Mouse (Mus musculus) left cerebral cortex, adult 18-20 months (tissue): Measurements from ENCODE around the gene Mybpc2. TPM values are rescaled to one million over a fixed set of nuclear protein-coding genes. Genes with fewer than 3 reads are reported as not detected.
A peak's percentile ranks its signal among the peaks of the same experiment; 100 is the strongest.

Source experiments
- DNase-seq, 2 experiments: peaks; one replicate each; pipeline ENCODE4 v3.0.0; 2021 to 2022; ENCODE audit warnings: low spot score in 2 of 2, mixed read lengths in 1 of 2
- total RNA-seq, 2 experiments: library from RNA; stranded (reverse); gene quantifications; 2 replicates each; pipeline ENCODE4 v1.2.3; 2021

The Mybpc2 gene
- total RNA-seq, 2 experiments from 2014 or later: 0.12 to 0.28 TPM

DNA sequence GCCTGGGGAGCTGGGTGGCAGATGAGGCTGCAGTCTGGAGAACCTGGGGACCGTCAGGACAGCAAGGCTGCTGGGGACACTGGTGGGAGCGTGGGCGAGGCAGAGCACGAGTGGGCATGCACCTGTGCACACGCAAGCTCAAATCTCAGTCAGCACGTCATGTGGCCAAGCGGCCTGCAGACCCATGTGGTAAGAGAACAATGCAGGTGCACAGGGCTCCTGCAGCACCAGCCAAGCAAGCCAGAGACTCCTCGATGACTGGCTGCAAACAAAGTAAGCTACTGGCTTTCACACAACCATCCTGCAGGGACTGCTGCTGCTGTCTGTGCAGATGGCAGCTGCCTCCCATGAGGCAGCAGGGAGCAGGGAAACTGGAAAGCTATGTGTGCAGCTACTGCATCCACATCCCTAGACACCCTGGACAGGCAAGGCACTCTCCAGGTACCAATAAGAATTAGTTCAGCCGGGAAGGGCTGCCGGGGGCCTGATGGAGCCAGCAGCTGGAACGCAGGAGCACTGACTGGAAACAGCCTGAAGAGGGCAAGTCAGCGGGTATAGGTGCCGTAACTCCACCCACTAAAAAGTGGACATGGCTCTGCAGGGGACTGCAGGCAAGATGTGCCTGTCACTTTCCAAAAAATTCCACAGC is 37.4 kb downstream of the Mybpc2 start:
- DNase-seq: no peak

- no peak for DNase-seq
Observed at GRCm38 (mm10) chr7:44485572-44486195, 38.8 kb downstream of the Mybpc2 start.

GRCm38 (mm10) chr7:44484841-44485571 is 39.5 kb downstream of the Mybpc2 start:
- DNase-seq: peak; percentile 80 to 84

DNA sequence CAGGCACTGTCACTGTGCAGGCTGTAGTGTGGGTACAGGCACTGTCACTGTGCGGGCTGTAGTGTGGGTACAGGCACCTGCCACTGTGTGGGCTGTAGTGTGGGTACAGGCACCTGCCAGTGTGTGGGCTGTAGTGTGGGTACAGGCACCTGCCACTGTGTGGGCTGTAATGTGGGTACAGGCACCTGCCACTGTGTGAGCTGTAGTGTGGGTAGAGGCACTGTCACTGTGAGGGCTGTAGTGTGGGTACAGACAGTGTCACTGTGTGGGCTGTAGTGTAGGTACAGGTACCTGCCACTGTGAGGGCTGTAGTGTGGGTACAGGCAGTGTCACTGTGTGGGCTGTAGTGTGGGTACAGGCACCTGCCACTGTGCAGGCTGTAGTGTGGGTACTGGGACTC is 40.3 kb downstream of the Mybpc2 start:
- no peak for DNase-seq

DNA sequence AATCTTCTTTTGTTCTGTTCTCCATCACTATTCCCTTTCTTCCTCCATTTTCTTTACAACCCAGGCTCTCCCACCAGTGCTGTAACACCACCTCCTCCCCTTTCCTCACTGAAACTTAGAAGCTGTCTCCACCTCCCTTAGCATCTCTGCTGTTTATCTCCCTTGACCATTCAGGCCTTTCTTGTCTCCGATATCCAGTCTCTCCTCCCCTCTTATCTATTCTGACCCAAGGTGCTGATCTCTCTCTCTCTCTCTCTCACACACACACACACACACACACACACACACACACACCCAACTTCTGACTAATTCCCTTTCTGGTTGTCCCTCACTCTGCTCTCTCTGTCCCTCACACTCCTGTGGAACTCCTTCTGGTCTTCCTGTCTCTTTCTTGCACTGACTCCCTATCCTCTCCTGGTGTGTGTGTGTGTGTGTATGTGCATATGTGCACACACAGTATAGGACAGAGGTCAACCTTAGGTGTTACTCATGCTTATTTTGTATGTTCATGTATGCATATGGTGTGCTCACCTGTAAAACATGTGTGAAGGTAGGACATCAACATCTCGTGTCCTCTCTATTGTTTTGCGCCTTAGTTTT is 41.5 kb downstream of the Mybpc2 start:
- DNase-seq: no peak

DNA sequence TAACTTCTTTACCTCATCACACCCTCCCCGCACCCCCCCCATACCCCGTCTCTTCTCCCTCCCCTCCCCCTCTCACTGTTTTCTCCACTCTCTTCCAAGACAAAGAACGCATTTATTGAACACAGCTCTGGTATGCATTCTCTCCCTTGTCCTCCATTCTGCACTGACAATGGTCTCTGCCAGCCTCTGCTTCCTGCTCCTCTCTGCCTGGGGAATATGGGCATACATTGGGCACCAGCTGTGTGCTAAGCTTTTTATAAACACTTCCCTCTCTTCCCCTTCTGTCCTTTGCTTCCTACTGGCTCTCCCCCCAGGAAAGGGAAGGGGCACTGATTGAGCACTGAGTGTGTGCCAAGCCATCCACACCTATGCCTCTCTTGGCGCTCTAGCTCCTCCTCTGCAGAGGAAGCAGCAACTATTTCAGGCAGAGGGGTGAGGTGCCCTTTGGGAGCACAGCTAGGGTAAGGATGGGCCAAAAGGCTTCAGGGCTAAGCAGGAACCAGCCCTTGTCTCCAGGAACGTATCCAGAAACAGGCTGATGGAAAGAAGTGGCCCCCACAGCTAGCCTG is 49.3 kb downstream of the Mybpc2 start:
- no peak for DNase-seq

DNA sequence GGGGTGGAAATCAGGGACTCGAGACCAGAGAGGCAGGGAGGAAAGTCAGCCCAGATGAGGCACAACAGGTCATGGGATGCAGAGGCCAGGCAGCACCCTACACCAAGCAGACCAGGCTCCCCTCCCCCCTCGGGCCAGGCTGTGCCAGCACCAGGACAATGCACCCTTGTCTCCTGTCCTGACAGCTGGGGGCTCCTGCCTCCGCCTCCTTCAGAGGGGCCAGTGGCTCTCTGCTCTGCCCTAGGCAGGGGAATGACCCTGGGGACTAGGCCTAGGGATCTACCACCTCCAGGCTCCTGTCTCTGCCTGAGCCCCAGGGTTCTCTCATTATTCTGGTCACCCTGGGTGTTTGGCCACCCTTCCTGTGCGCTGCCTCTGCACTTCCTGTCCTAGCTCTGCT is 50.0 kb downstream of the Mybpc2 start:
- DNase-seq: peak in 1 of 2 experiments; percentile 65

DNA sequence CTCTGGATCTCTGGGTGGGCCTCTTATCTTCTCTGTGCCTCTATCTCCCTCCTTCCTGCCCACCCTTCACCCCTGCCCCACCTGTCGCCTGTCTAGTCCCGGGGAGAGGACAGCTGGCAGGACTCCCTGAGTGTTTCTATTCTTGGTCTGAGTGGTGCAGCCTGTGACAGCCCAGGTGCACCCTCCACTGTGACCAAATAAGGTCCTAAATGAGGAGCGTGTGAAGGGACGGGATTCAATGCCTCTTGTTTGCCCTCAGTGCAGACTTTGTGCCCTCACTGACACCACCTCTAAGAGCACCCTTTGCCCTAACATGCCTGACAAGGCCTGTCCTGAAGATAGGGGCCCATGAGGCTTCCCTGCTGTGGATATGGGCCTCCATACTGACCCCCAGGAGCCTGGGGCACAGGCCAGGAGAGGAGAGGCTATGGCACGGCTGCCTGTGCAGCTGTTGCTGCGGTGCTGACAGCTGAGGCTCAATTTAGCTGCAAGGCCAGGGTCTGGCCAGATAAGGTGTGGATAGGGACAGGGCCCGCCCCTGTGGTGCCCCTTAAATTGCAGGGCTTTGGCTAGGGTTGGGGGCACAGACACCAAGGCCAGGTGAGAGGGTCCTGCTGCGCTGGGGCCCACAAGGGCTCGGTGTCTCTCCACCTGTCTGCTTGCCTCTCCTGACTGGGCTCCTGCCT is 51.4 kb downstream of the Mybpc2 start:
- DNase-seq: no peak

GRCm38 (mm10) chr7:44472558-44472885 is 51.9 kb downstream of the Mybpc2 start:
- no peak for DNase-seq

GRCm38 (mm10) chr7:44471880-44472557 is 52.4 kb downstream of the Mybpc2 start:
- DNase-seq: no peak

DNA sequence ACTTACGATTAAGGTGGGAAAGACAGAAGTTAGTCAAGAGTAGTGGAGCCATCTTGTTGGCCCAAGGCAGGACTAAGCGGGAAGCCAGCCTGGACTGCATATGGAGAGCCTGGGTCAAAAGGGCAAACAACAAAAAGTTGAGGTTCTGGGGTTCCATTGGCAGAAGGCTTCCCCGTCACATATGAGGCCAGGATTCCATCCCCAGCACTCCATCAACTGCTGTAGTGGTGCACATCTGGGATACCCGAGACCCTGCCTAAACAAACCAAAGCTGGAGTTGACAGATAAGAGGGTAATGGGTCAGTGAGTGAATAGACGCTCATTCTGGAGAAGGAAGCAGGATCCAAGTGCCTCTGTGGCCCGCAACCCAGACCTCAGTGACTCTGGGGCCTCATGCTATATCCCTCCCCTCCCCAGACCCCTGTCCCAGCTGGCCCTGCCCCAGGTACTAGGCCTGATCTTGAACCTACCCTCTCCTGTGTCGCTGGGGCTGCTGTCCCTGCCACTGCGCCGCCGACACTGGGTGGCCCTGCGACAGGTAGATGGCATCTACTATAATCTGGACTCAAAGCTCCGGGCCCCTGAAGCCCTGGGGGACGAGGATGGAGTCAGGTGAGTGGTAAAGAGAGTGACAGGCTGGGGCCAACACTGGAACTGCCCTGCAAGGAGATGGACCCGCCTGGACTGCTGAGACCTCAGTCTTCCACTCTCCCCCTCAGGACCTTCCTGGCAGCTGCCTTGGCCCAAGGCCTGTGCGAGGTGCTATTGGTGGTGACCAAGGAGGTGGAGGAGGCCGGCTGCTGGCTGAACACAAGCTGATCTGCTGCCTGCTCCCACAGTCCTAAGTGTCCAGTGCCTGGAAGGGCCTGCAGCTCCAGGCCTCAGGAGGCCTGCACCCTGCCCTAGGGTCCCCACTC is 53.5 kb downstream of the Mybpc2 start:
- no peak for DNase-seq

- no peak for DNase-seq
Observed at GRCm38 (mm10) chr7:44469677-44470675, 54.5 kb downstream of the Mybpc2 start.

DNA sequence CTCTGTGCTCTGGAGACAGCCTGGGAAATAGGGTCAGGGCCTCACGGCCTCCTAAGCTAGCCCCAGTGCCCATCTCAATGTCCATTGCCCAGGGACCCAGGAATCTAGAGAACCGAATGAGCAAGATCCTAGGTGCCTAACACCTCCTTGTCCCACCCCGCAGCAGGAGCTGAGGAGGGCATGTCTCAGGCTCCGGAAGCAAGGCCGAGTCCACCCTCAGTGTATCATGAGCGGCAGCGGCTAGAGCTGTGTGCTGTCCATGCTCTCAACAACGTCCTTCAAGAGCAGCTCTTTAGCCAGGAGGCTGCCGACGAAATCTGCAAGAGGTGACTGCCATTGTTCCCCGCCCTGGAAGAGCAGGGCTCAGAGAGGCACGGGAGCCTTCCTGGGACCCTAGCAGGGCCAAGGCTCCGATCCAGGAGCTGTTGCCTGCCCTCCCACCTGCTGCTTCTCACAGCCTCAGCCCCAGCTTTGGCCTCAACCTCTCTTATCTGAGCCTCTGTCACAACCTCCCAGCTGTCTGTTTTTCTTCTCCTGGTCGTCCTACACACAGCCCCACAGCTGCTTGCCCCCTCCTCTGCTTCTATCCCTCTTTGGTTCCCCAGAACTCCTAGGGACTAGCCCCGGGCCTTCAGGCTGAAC is 55.7 kb downstream of the Mybpc2 start:
- no peak for DNase-seq

DNA sequence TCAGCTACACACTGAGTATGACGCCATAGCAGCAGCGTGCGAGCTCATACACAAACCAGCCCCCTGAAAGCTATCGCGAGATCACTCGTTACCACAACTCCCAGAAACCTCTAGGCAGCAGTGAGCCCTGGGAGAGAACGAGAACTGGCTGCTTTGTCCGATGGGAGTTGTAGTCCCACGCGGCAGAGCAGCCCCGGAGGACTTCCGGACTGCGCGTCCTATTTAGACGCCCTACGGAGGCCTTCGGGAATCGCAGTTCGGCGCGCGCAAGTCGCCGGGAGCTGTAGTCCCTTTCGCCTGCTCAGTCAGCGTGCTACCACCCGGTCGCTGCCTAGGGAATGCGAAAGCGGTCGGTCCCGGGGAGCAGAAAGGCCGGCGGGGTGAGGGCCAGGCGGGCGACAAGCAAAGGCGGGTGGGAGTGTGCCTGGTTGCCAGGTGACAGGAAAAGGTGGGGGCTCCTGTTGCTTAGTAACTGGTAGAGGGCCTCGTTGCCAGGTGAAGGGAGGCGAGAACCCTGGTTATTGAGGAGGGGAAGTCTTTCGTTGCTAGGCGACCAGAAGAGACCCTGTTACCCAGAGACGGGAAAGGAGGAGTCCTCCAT is 56.5 kb downstream of the Mybpc2 start, which contains the start of gene Josd2:
TSS of gene Josd2 (plus strand) at position 170 of the 601 bp plus-strand sequence.
- DNase-seq: peak; percentile 95

GRCm38 (mm10) chr7:44466888-44467311 is 57.6 kb downstream of the Mybpc2 start:
- no peak for DNase-seq

DNA sequence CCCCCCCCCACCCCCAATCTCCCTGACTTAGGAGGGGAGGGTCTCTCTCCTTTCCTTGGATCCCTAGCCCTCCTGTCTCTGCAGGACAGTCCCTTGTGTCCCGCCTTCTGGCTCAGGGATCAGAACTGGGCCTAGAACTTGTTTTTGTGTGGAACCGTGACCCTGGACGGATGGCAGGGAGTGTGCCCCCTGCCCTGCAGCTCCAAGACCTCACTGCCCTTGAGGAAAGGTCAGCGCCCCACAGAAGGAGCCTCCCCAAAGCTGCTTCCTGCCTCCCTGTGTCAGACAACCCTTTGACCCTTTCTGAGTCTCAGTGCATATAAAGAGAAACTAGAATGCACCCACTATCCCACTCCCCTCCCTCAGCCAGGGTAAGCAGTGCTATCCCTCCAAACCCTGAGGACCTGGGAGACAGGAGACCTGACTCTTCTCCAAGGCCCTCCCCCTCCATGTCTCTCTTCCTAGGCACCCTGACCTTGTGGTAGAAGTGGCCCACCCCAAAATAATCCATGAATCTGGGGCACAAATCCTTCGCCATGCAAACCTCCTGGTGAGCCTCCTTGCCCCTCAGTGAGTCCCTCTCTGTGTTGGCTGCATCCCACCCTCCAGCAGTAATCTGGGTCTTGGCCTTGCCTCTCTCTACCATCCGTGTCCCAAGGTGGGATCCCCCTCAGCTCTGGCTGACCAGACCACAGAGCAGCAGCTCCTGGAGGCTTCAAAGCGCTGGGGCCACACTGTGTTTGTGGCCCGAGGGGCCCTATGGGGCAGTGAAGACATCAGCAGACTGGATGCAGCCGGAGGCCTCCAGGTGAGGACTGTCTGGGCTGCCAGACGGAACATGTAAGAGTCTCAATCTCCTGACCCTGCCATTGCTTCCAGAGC is 58.2 kb downstream of the Mybpc2 start:
- DNase-seq: no peak
